In the genomic region with DNA sequence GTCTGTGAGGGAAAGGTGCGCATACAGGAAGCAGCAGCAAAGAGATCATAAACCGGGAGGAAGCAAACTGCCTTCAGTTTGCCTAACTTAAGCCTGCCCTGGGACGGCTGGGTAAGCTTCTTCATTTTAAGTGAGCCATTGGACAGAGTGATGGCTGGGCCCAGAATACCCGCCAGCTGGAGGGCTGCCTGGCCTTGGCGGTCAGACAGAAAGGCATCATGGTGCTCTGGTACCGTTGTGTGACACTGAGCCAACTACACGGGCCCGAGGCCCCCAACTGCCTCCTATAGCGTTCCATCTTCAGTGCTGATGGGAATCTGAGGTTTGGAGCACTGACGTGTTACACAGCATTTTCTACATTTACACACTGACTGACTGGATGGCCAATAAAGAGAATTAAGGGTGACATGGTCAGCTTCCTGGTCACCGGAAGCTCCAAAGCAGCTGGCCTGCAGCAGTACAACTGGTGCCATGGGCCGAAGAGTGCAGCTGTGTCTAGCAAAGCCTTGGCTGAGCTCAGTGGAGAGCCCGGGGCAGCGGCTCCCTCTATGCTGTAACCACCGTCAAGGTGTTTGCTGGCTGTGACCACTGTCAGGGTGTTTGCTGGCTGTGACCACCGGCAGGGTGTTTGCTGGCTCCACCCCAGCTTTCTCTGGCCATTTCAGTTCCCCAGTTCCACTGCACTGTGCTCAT, we compare ENCODE assay signal across 15 mouse cellular contexts. TPM values are rescaled to one million over a fixed set of nuclear protein-coding genes. Genes with fewer than 3 reads are reported as not detected.
DNase-seq lines count a peak whose midpoint lies in the region; ATAC-seq and TF ChIP-seq lines count a peak whose summit lies in the region.
"Had no signal": no experiment of that assay in that cellular context is flagged by ENCODE, and none has a peak within 500 bp of the region (broad histone marks: within the 10 kb centered on the region; RNA-seq: fewer than 3 reads in every experiment).

No protein-coding gene starts in this region.

- peak; percentile 94 for DNase-seq in heart, adult 11 months
- DNase-seq in right cerebral cortex, postnatal 10 days (ENCODE audit: low spot score in 2 of 2) = peak; percentile 63 to 64
- DNase-seq in right cerebral cortex, adult 18-20 months = no peak
- DNase-seq in thymus, postnatal 4 days = no peak
- DNase-seq in thymus, adult 2 months = no peak
- DNase-seq: kidney, adult 2 months; lung, postnatal 36 days had no signal

- H3K27me3 ChIP-seq in heart, embryonic 12.5 days (replicated peaks) = no peaks in the 10 kb centered on the region
- H3K27me3 ChIP-seq in thymus, adult 2 months (ENCODE audit: control insufficient read depth, insufficient read depth, low read length) = no peaks in the 10 kb centered on the region
- H3K27me3 ChIP-seq in intestine, embryonic 15.5 days (replicated peaks) = no peaks in the 10 kb centered on the region
- H3K27me3 ChIP-seq: midbrain, embryonic 13.5 days had no signal

- no peak for ATAC-seq in heart, embryonic 12.5 days (ENCODE audit: insufficient number of reproducible peaks, low FRiP score)
- ATAC-seq in intestine, embryonic 15.5 days = no peak
- ATAC-seq: activated CD4-positive, CD25-positive, alpha-beta regulatory T cell, adult 4 months; midbrain, embryonic 13.5 days had no signal

- TF ChIP-seq POLR2A in cortical plate, adult 2 months (IDR thresholded peaks at IDR 0.05; ENCODE audit: extremely low read depth, insufficient read depth, low read length) = no peak
- no peak for TF ChIP-seq POLR2A in thymus, adult 2 months (IDR thresholded peaks at IDR 0.05; ENCODE audit: control insufficient read depth, extremely low read depth, insufficient read depth, low read length, poor library complexity)

- H3K4me2 ChIP-seq in heart, embryonic 12.5 days = no peak overlapping the region
- no peak overlapping the region for H3K4me2 ChIP-seq in intestine, embryonic 15.5 days (replicated peaks)
- H3K4me2 ChIP-seq: embryonic facial prominence, embryonic 12.5 days; forebrain, embryonic 12.5 days; midbrain, embryonic 13.5 days had no signal

- no peak overlapping the region for H3K9ac ChIP-seq in heart, embryonic 12.5 days
- H3K9ac ChIP-seq in intestine, embryonic 15.5 days = no peak overlapping the region
- H3K9ac ChIP-seq: embryonic facial prominence, embryonic 12.5 days; forebrain, embryonic 12.5 days; liver, embryonic 14.5 days; midbrain, embryonic 13.5 days had no signal

- no peak overlapping the region for H3K4me3 ChIP-seq in heart, embryonic 12.5 days
- H3K4me3 ChIP-seq in cortical plate, adult 2 months (ENCODE audit: insufficient read depth, low read length) = no peak overlapping the region
- H3K4me3 ChIP-seq in thymus, adult 2 months (ENCODE audit: control insufficient read depth, insufficient read depth, low read length) = no peak overlapping the region
- H3K4me3 ChIP-seq in intestine, embryonic 15.5 days (replicated peaks) = no peak overlapping the region
- H3K4me3 ChIP-seq: embryonic facial prominence, embryonic 12.5 days; forebrain, embryonic 12.5 days; midbrain, embryonic 13.5 days had no signal

- peaks cover 18% of the 10 kb centered on the region for H3K4me1 ChIP-seq in heart, embryonic 12.5 days (replicated peaks)
- H3K4me1 ChIP-seq in cortical plate, adult 2 months (ENCODE audit: control insufficient read depth, insufficient read depth, low read length) = no peaks in the 10 kb centered on the region
- H3K4me1 ChIP-seq in thymus, adult 2 months (replicated peaks; ENCODE audit: control insufficient read depth, insufficient read depth, low read length) = no peaks in the 10 kb centered on the region
- peaks cover 8% of the 10 kb centered on the region for H3K4me1 ChIP-seq in intestine, embryonic 15.5 days (replicated peaks)

- no peaks in the 10 kb centered on the region for H3K9me3 ChIP-seq in heart, embryonic 12.5 days (replicated peaks)
- no peaks in the 10 kb centered on the region for H3K9me3 ChIP-seq in intestine, embryonic 15.5 days
- H3K9me3 ChIP-seq: embryonic facial prominence, embryonic 12.5 days; forebrain, embryonic 12.5 days; midbrain, embryonic 13.5 days had no signal

- no peak overlapping the region for H3K27ac ChIP-seq in heart, embryonic 12.5 days (ENCODE audit: poor library complexity, severe bottlenecking)
- 0 out of 2 replicates have a peak overlapping the region, but pooled peaks have one; percentile 1 for H3K27ac ChIP-seq in cortical plate, adult 2 months (ENCODE audit: insufficient read depth, low read length)
- no peak overlapping the region for H3K27ac ChIP-seq in thymus, adult 2 months (ENCODE audit: control insufficient read depth, insufficient read depth, low read length)
- no peak overlapping the region for H3K27ac ChIP-seq in intestine, embryonic 15.5 days
- H3K27ac ChIP-seq: embryonic facial prominence, embryonic 12.5 days; forebrain, embryonic 12.5 days; liver, embryonic 14.5 days; midbrain, embryonic 13.5 days had no signal

- H3K36me3 ChIP-seq in heart, embryonic 12.5 days = peaks cover 60% of the 10 kb centered on the region
- H3K36me3 ChIP-seq in thymus, adult 2 months (ENCODE audit: control insufficient read depth, insufficient read depth, low read length) = peaks cover 38% of the 10 kb centered on the region
- H3K36me3 ChIP-seq in intestine, embryonic 15.5 days = peaks cover 32% of the 10 kb centered on the region

- no peak for TF ChIP-seq CTCF in cortical plate, adult 2 months (IDR thresholded peaks at IDR 0.05; ENCODE audit: extremely low read depth, insufficient read depth, low read length)
- TF ChIP-seq CTCF in thymus, adult 2 months (IDR thresholded peaks at IDR 0.05; ENCODE audit: borderline replicate concordance, control insufficient read depth, extremely low read depth, insufficient read depth, low read length, poor library complexity) = no peak

- WGBS in heart, embryonic 12.5 days = 86% methylated on average over 16 of the region's 16 CpGs
- WGBS in thymus, adult 2 months = 95% methylated on average over 16 of the region's 16 CpGs
- WGBS in intestine, embryonic 15.5 days = 89% methylated on average over 16 of the region's 16 CpGs

RNA-seq across cellular contexts. Expression of a gene that starts 54.3 kb away (rescaled TPM):
- polyA plus RNA-seq in heart, embryonic 12.5 days (2016; fragmentation: Nextera tagmentation; extraction: Ambion mirVana) = 26.7 and 29.7 TPM in 2 replicates
- polyA plus RNA-seq in cortical plate, adult 2 months (2012; rRNA removed) = 4.0 and 4.6 TPM in 2 replicates
- polyA plus RNA-seq in thymus, adult 2 months (2012; rRNA removed) = 6.3 and 6.4 TPM in 2 replicates
- polyA plus RNA-seq in intestine, embryonic 15.5 days (2015; fragmentation: Nextera tagmentation; extraction: Ambion mirVana) = 16.8 and 17.4 TPM in 2 replicates

Comparison
In these comparisons a context has a peak if more than half of its experiments do, and no peak if none do; other contexts are left out.
1. DNase-seq: peak in heart, adult 11 months (single experiment) and right cerebral cortex, postnatal 10 days (2 of 2); none in right cerebral cortex, adult 18-20 months (single experiment), thymus, postnatal 4 days (single experiment) and thymus, adult 2 months (single experiment).